Mouse (Mus musculus): ENCODE measurements around the gene Prl2c5.
"Not testable (repeated sequence)": the region's sequence is repeated elsewhere in the genome, so short reads cannot be mapped to it uniquely, and the experiment has no call there.

The Prl2c5 gene

GRCm38 (mm10) chr13:13182415-13182814 lies at the start of gene Prl2c5:
Prl2c5 (plus strand) TSS chr13:13182715.
- DNase-seq (ENCODE audit: low read depth in 1 of 2, low spot score in 2 of 2): not testable (repeated sequence)

GRCm38 (mm10) chr13:13162777-13163485 lies 19.6 kb upstream of the Prl2c5 start:
- DNase-seq (ENCODE audit: low read depth in 1 of 2, low spot score in 2 of 2): not testable (repeated sequence)

- not testable (repeated sequence) for DNase-seq (ENCODE audit: low read depth in 1 of 2, low spot score in 2 of 2)
Observed at GRCm38 (mm10) chr13:13168631-13169030, 13.9 kb upstream of the Prl2c5 start.

- not testable (repeated sequence) for DNase-seq (ENCODE audit: low read depth in 1 of 2, low spot score in 2 of 2)
Observed at GRCm38 (mm10) chr13:13173616-13174136, 8.8 kb upstream of the Prl2c5 start.

GRCm38 (mm10) chr13:13175736-13176135 lies 6.8 kb upstream of the Prl2c5 start:
- DNase-seq (ENCODE audit: low read depth in 1 of 2, low spot score in 2 of 2): not testable (repeated sequence)

GRCm38 (mm10) chr13:13211168-13211567 lies 28.7 kb downstream of the Prl2c5 start:
- not testable (repeated sequence) for DNase-seq (ENCODE audit: low read depth in 1 of 2, low spot score in 2 of 2)

GRCm38 (mm10) chr13:13216363-13216762 lies 33.8 kb downstream of the Prl2c5 start:
- not testable (repeated sequence) for DNase-seq (ENCODE audit: low read depth in 1 of 2, low spot score in 2 of 2)

- not testable (repeated sequence) for DNase-seq (ENCODE audit: low read depth in 1 of 2, low spot score in 2 of 2)
Observed at GRCm38 (mm10) chr13:13220231-13220630, 37.7 kb downstream of the Prl2c5 start.

GRCm38 (mm10) chr13:13237456-13237855 lies 54.9 kb downstream of the Prl2c5 start:
- DNase-seq (ENCODE audit: low read depth in 1 of 2, low spot score in 2 of 2): not testable (repeated sequence)

Measured in monocyte, adult 2 months (primary cell).